Mouse (Mus musculus): ENCODE measurements around the gene Olfr693. TPM values are rescaled to one million over a fixed set of nuclear protein-coding genes. Genes with fewer than 3 reads are reported as not detected.
"Not testable (repeated sequence)": the region's sequence is repeated elsewhere in the genome, so short reads cannot be mapped to it uniquely, and the experiment has no call there.

The Olfr693 gene
- not detected for total RNA-seq (2021)
- long read RNA-seq = 0 reads

GRCm38 (mm10) chr7:106680484-106680883, at the start of gene Olfr693:
Gene Olfr693, minus strand, starts transcription at chr7:106680584.
- no peak for DNase-seq (ENCODE audit: low spot score in 2 of 2)

- not testable (repeated sequence) for DNase-seq (ENCODE audit: low spot score in 2 of 2)
These were observed 45.3 kb upstream of the Olfr693 start for GRCm38 (mm10) chr7:106725654-106726053.

GRCm38 (mm10) chr7:106716296-106716695, 35.9 kb upstream of the Olfr693 start, which contains the start of gene Olfr695:
Gene Olfr695, minus strand, starts transcription at chr7:106716396.
- DNase-seq (ENCODE audit: low spot score in 2 of 2) = no peak

- DNase-seq (ENCODE audit: low spot score in 2 of 2) = no peak
These were observed 31.1 kb upstream of the Olfr693 start for GRCm38 (mm10) chr7:106711463-106711862.

- not testable (repeated sequence) for DNase-seq (ENCODE audit: low spot score in 2 of 2)
These were observed 27.3 kb upstream of the Olfr693 start for GRCm38 (mm10) chr7:106707705-106708104.

- no peak for DNase-seq (ENCODE audit: low spot score in 2 of 2)
These were observed 16.5 kb upstream of the Olfr693 start for GRCm38 (mm10) chr7:106696891-106697290.

- DNase-seq (ENCODE audit: low spot score in 2 of 2) = no peak
These were observed 12.6 kb upstream of the Olfr693 start for GRCm38 (mm10) chr7:106692976-106693375.

- no peak for DNase-seq (ENCODE audit: low spot score in 2 of 2)
These were observed 11.3 kb upstream of the Olfr693 start, which contains the start of gene Olfr694 for GRCm38 (mm10) chr7:106691714-106692113. Gene Olfr694, minus strand, starts transcription at chr7:106691814.

GRCm38 (mm10) chr7:106685382-106685781, 5.0 kb upstream of the Olfr693 start:
- no peak for DNase-seq (ENCODE audit: low spot score in 2 of 2)

- DNase-seq (ENCODE audit: low spot score in 2 of 2) = no peak
These were observed 28.1 kb downstream of the Olfr693 start for GRCm38 (mm10) chr7:106652344-106652652.

- no peak for DNase-seq (ENCODE audit: low spot score in 2 of 2)
These were observed 28.6 kb downstream of the Olfr693 start for GRCm38 (mm10) chr7:106651555-106652343.

- no peak for DNase-seq (ENCODE audit: low spot score in 2 of 2)
These were observed 30.6 kb downstream of the Olfr693 start for GRCm38 (mm10) chr7:106649774-106650173.

GRCm38 (mm10) chr7:106645261-106645660, 35.1 kb downstream of the Olfr693 start:
- no peak for DNase-seq (ENCODE audit: low spot score in 2 of 2)

GRCm38 (mm10) chr7:106644222-106644870, 36.0 kb downstream of the Olfr693 start:
- no peak for DNase-seq (ENCODE audit: low spot score in 2 of 2)

GRCm38 (mm10) chr7:106640839-106641238, 39.5 kb downstream of the Olfr693 start:
- DNase-seq (ENCODE audit: low spot score in 2 of 2) = no peak

- DNase-seq (ENCODE audit: low spot score in 2 of 2) = no peak
These were observed 44.8 kb downstream of the Olfr693 start for GRCm38 (mm10) chr7:106635560-106635959.

Other genes with a start within 250 kb of the Olfr693 start
- gene Olfr694, start 11.2 kb upstream of the Olfr693 start, total RNA-seq (2021) = not detected
- gene Olfr695, start 35.8 kb upstream of the Olfr693 start, total RNA-seq (2021) = not detected
- gene Olfr697, start 61.9 kb upstream of the Olfr693 start, total RNA-seq (2021) = not detected
- not detected for gene Olfr698, start 74.8 kb upstream of the Olfr693 start, total RNA-seq (2021)
- not detected for gene Olfr699, start 112.6 kb upstream of the Olfr693 start, total RNA-seq (2021)
- not detected for gene Olfr700, start 128.2 kb upstream of the Olfr693 start, total RNA-seq (2021)
- not detected for gene Olfr701, start 133.5 kb upstream of the Olfr693 start, total RNA-seq (2021)
- not detected for gene Olfr702, start 153.3 kb upstream of the Olfr693 start, total RNA-seq (2021)
- not detected for gene Olfr703, start 162.8 kb upstream of the Olfr693 start, total RNA-seq (2021)
- not detected for gene Olfr704, start 182.6 kb upstream of the Olfr693 start, total RNA-seq (2021)
- gene Olfr705, start 196.3 kb upstream of the Olfr693 start, total RNA-seq (2021) = not detected
- gene Olfr706, start 207.6 kb upstream of the Olfr693 start, total RNA-seq (2021) = not detected
- not detected for gene Olfr707, start 220.7 kb upstream of the Olfr693 start, total RNA-seq (2021)
- gene Olfr1532-ps1, start 227.4 kb upstream of the Olfr693 start, total RNA-seq (2021) = not detected